Mouse (Mus musculus) forebrain, embryonic 12.5 days (tissue): Measurements from ENCODE around the gene Gm10577. TPM values are rescaled to one million over a fixed set of nuclear protein-coding genes. Genes with fewer than 3 reads are reported as not detected.
A peak's percentile ranks its signal among the peaks of the same experiment; 100 is the strongest.

Experiments used
- ATAC-seq: fragments of 200-750 bp; cut with Nextera tagmentation; 2 replicates; pipeline ENCODE4 v1.8.0; 2017; ENCODE audit warnings: moderate TSS enrichment; ENCODE audit not compliant: low FRiP score
- H3K27ac ChIP-seq: fragments of 300-500 bp; sonication (generic); 2 replicates; pipeline ENCODE4 v1.5.1; 2016; ENCODE audit warnings: mild to moderate bottlenecking
- H3K27me3 ChIP-seq: fragments of 300-500 bp; sonication (generic); 2 replicates; pipeline ENCODE4 v1.6.1; 2016; ENCODE audit warnings: mild to moderate bottlenecking
- H3K36me3 ChIP-seq: fragments of 300-500 bp; sonication (generic); replicated peaks from 2 replicates; pipeline ENCODE4 v1.6.1; 2016; ENCODE audit warnings: mild to moderate bottlenecking
- H3K4me1 ChIP-seq: fragments of 300-500 bp; sonication (generic); 2 replicates; pipeline ENCODE4 v1.6.1; 2016
- H3K4me2 ChIP-seq: fragments of 300-500 bp; sonication (generic); 2 replicates; pipeline ENCODE4 v1.6.1; 2016; ENCODE audit warnings: mild to moderate bottlenecking, moderate library complexity
- H3K4me3 ChIP-seq: fragments of 300-500 bp; sonication (generic); replicated peaks from 2 replicates; pipeline ENCODE4 v1.5.1; 2016; ENCODE audit warnings: mild to moderate bottlenecking
- H3K9ac ChIP-seq: fragments of 300-500 bp; sonication (generic); 2 replicates; pipeline ENCODE4 v1.6.1; 2016; ENCODE audit warnings: mild to moderate bottlenecking
- H3K9me3 ChIP-seq: fragments of 300-500 bp; sonication (generic); 2 replicates; pipeline ENCODE4 v1.6.1; 2016
- WGBS: fragments of 180-500 bp; shearing (Covaris S2); methylation state at CpG from one replicate; pipeline ENCODE4 v1.1.7; 2016; 5-methylcytosine and 5-hydroxymethylcytosine counted together
- polyA plus RNA-seq: library from polyadenylated mRNA; unstranded; fragments of >200 nt; fragmentation: Nextera tagmentation; extraction: Ambion mirVana; gene quantifications from 2 replicates; pipeline ENCODE4 v1.2.1, GENCODE M21; 2016

Gm10577 gene
- not detected in 2 replicates for polyA plus RNA-seq

DNA sequence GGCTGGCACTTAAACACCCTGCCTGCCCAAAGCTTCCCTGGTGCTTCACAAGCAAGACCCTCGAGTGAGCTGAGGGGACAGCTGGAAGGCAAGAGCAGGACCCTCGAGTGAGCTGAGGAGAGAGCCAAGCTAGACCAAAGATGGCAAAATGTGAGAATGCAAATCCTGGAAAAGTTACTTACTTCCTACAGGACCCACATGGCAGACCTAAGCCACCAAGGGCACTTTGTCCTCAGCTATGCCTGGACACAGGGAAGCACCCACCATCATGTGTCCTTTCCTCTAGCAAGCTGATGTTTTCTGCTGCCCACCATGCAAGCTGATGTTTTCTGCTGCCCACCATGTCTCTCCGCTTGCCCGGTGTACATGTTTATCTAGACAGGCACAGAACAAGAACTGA lies at the start of gene Gm10577:
TSS of gene Gm10577 (minus strand) at position 101 of the 400 bp plus-strand sequence.
- Histone ChIP-seq H3K9me3 (peaks cover 9% of the 10 kb centered on the region; the same call in 1 of the 2 replicates), H3K4me1 (no peaks in the 10 kb centered on the region), H3K36me3 (no peaks in the 10 kb centered on the region), H3K9ac (no peak within 1 kb of the TSS), H3K27ac (no peak within 1 kb of the TSS), H3K4me3 (no peak within 1 kb of the TSS), H3K4me2 (no peak within 1 kb of the TSS), H3K27me3 (no peaks in the 10 kb centered on the region)
- WGBS = 85% methylated on average over 4 of the region's 4 CpGs
- ATAC-seq = no peak

DNA sequence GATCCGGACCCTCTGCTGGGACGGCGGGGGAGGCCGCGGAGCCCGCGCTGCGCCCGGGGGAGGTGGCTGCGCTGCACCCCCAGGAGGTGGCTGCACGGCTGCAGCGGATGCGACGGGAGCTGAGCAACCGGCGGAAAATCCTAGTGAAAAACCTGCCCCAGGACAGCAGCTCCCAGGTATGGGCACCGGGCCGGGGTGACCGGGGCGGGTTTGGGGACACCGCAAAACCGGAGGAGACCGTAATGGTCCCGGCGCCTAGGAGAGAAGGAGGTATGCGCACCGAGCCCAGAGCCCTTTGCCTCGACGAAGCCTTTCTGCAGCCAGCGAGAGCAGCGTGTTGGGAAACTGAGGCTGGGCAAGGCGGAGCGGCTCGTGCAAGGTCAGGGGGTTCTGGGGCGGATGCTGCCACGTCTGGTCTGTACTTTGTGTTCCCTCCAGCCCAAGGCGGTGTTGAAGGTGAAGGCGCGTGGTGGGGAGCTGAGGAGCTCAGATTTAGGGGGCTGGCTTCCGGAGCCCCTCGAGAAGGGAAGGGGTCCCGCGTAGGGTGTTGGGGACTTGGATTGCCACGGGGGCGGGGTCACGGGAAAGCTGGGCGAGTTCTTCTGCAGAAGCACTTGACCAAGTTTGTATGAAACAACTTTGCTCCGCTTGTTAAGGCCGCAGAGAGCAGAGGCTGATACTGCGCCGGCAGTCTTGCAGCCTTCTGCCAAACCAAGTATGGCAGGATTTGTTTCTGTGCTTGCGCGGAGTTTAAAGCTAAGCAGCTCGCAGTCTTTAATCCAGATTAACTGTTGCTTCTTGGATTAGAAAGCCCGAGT lies 48.9 kb upstream of the Gm10577 start:
- Histone ChIP-seq H3K9me3 (no peaks in the 10 kb centered on the region), H3K36me3 (no peaks in the 10 kb centered on the region), H3K4me1 (peaks cover 8% of the 10 kb centered on the region; the same call in 1 of the 2 replicates), H3K4me3 (peak overlapping the region; percentile 87), H3K4me2 (peak overlapping the region; percentile 94), H3K27me3 (0 out of 2 replicates have a peak, but pooled peaks cover 12% of the 10 kb centered on the region), H3K9ac (peak overlapping the region; percentile 77), H3K27ac (no peak overlapping the region)
- WGBS = under 1% methylated on average over 55 of the region's 55 CpGs
- ATAC-seq = peak; percentile 69

DNA sequence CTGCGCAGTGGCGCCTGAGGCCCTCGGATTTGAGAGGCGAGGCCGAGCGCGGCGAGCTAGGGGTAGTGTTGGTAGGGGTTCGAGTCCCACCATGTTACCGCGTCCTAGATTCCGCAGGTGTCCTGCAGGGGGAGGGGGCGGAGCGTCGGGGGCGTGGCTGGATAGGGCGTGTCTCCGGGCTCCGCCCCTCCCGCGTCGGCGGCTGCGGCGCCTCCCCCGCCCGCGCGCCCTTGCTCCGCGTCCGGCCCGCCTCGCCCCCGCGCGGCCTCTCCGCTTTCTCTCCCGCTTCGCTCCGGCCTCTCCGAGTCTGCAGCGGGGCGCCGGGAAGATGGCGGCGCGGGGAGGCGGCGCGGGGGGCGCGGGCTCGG lies 48.3 kb upstream of the Gm10577 start, which contains the start of gene Raver2:
TSS of gene Raver2 (plus strand) at position 198 of the 368 bp plus-strand sequence.
- no peak within 1 kb of the TSS for H3K27ac ChIP-seq
- no peaks in the 10 kb centered on the region for H3K36me3 ChIP-seq
- peak within 1 kb of the TSS; percentile 94 for H3K4me2 ChIP-seq
- 0 out of 2 replicates have a peak, but pooled peaks cover 12% of the 10 kb centered on the region for H3K27me3 ChIP-seq
- H3K4me3 ChIP-seq = peak within 1 kb of the TSS; percentile 87
- H3K9me3 ChIP-seq = no peaks in the 10 kb centered on the region
- peak within 1 kb of the TSS; percentile 77 for H3K9ac ChIP-seq
- ATAC-seq = peak; percentile 91
- peaks cover 8% of the 10 kb centered on the region; the same call in 1 of the 2 replicates for H3K4me1 ChIP-seq
- 1% methylated on average over 46 of the region's 54 CpGs for whole genome bisulfite sequencing

DNA sequence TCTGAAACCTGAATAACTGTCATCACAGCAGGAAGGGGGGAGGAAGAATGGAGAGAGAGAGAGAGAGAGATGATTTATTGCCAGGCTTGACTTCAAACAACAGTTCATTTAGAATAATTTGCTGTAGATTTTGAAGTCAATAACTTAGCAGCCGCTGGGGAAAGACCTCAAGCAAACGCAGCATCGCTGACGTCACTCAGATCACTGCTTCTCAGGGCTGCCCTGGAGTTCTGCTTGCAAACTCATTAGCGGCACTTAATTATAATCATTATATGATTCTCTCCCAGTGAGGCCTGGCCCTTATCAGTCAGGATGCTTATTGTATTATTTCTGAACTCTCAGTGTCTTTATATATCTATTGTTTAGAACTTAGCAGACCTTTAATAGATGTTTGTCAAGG lies 45.9 kb upstream of the Gm10577 start:
- no peak for ATAC-seq
- WGBS = 37% methylated on average over 5 of the region's 5 CpGs
- Histone ChIP-seq H3K27ac (no peak overlapping the region), H3K9me3 (no peaks in the 10 kb centered on the region; the same call in 1 of the 2 replicates), H3K4me3 (no peak overlapping the region), H3K4me1 (peaks cover 8% of the 10 kb centered on the region; the same call in 1 of the 2 replicates), H3K27me3 (0 out of 2 replicates have a peak, but pooled peaks cover 12% of the 10 kb centered on the region), H3K9ac (no peak overlapping the region), H3K4me2 (no peak overlapping the region), H3K36me3 (no peaks in the 10 kb centered on the region)

DNA sequence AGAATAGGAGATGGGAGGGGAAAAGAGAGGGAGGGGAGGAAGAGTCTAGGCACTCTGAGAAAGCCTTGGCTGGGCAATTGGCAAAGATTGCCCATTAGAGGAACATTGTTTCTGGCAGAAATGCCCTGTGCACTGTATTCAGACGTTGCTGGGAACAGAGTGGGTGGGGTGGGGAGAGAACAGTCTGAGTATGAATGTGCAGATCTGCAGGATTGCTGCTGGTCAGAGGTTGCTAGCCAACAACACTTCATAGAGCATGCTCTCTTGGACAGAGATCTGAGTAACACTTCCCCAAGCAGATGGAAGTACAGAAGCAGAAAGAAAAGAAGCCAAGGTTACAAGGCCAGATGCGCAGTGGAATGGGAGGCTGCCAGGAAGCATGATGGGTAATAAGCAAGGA lies 41.6 kb upstream of the Gm10577 start:
- no peaks in the 10 kb centered on the region; the same call in 1 of the 2 replicates for H3K9me3 ChIP-seq
- no peak for ATAC-seq

DNA sequence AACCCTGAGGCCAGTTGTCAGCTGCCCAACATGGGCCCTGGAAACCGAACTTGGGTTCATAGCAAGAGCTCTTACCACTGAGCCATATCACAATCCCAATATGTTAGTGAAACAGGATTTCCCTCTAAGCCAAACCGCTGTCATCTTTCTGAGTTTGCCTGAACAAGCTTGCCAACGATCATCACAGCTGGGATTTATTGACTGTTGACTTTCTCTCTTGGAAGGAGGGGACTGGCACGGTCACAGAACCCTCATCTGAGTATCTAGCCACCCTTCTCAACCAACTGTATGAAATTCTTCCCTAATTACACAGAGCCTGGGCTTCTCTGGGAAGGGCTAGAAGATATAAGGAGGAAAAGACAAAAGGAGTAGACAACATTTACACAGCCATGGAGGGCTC lies 26.1 kb upstream of the Gm10577 start:
- H3K27me3 ChIP-seq = no peaks in the 10 kb centered on the region
- ATAC-seq = no peak
- no peak overlapping the region for H3K27ac ChIP-seq
- H3K4me1 ChIP-seq = no peaks in the 10 kb centered on the region
- 84% methylated on average over 4 of the region's 4 CpGs for WGBS
- no peak overlapping the region for H3K4me2 ChIP-seq
- H3K36me3 ChIP-seq = no peaks in the 10 kb centered on the region
- H3K9me3 ChIP-seq = no peaks in the 10 kb centered on the region
- H3K9ac ChIP-seq = no peak overlapping the region
- no peak overlapping the region for H3K4me3 ChIP-seq

More for the DNA sequence above, 41.6 kb upstream of the Gm10577 start:
- Histone ChIP-seq H3K4me2 (no peak overlapping the region), H3K36me3 (no peaks in the 10 kb centered on the region), H3K4me1 (no peaks in the 10 kb centered on the region), H3K4me3 (no peak overlapping the region), H3K9ac (no peak overlapping the region), H3K27ac (no peak overlapping the region), H3K27me3 (no peaks in the 10 kb centered on the region)
- WGBS = 88% methylated on average over 2 of the region's 2 CpGs

DNA sequence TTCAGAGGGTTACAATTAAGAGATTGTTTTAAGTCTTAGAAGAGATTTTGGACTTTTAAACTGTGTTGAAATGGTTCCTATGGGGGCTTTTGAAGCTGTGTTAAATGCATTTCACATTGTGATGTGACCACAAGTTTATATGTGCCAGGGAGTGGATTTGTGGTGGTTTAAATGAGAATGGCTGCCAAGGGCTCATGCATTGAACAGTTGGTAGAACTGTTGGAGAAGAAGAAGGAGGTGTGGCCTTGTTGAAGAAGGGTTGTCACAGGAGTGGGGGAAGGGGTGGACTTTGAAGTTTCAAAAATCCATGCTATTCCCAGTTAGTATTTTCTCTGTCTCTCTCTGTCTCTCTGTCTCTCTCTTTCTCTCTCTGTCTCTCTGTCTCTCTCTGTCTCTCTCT lies 23.7 kb upstream of the Gm10577 start:
- Histone ChIP-seq H3K4me1 (no peaks in the 10 kb centered on the region), H3K27me3 (no peaks in the 10 kb centered on the region), H3K36me3 (no peaks in the 10 kb centered on the region), H3K9ac (no peak overlapping the region), H3K27ac (no peak overlapping the region), H3K4me3 (no peak overlapping the region), H3K9me3 (no peaks in the 10 kb centered on the region), H3K4me2 (no peak overlapping the region)
- no peak for ATAC-seq

DNA sequence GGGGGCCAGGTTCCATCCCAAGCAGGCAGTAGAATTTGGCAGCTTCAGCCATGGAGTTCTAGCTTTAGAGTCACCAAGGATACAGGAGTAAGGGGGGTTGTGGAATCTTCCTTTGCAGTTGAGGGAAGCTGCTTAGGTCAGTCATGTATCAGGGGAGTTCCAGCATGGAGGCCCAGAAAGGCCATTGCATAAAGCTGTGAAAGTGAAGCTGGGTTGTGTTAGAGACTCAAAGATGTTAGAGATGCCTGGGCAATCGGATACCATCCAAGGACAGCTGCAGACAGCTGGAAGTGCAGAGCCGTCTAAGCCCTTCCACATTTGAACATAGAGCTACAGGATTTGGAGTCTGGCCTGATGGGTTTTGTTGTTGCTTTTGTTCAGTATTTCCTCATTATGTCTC lies 23.2 kb upstream of the Gm10577 start:
- H3K9ac ChIP-seq = no peak overlapping the region
- H3K4me2 ChIP-seq = no peak overlapping the region
- 92% methylated on average over 2 of the region's 2 CpGs for WGBS
- H3K4me3 ChIP-seq = no peak overlapping the region
- no peaks in the 10 kb centered on the region for H3K4me1 ChIP-seq
- H3K9me3 ChIP-seq = no peaks in the 10 kb centered on the region
- no peak overlapping the region for H3K27ac ChIP-seq
- H3K36me3 ChIP-seq = no peaks in the 10 kb centered on the region
- no peaks in the 10 kb centered on the region for H3K27me3 ChIP-seq
- ATAC-seq = no peak

DNA sequence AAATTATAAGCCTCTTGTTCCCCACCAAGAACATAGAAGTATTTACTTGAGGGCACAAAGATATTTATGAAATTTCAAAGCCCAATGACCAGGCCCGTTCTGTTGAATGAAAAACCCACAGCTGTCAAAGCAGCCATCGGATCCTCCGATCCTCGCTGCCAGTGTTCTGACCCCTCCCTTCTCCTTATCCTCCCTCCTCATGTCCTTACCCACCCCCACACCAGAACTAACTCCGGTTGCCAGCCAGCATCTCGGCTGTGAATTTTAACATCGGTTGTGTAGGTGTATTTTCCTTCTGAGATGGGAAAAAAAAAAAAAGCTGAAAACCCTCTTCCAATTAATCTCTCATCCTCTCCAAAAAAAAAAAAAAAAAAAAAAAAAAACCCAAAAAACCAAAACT lies 16.7 kb upstream of the Gm10577 start:
- no peak for ATAC-seq
- no peaks in the 10 kb centered on the region for H3K36me3 ChIP-seq
- H3K27me3 ChIP-seq = no peaks in the 10 kb centered on the region
- no peak overlapping the region for H3K4me2 ChIP-seq
- no peaks in the 10 kb centered on the region for H3K9me3 ChIP-seq
- 76% methylated on average over 7 of the region's 7 CpGs for WGBS
- H3K4me1 ChIP-seq = no peaks in the 10 kb centered on the region
- H3K9ac ChIP-seq = no peak overlapping the region
- no peak overlapping the region for H3K27ac ChIP-seq
- H3K4me3 ChIP-seq = no peak overlapping the region

DNA sequence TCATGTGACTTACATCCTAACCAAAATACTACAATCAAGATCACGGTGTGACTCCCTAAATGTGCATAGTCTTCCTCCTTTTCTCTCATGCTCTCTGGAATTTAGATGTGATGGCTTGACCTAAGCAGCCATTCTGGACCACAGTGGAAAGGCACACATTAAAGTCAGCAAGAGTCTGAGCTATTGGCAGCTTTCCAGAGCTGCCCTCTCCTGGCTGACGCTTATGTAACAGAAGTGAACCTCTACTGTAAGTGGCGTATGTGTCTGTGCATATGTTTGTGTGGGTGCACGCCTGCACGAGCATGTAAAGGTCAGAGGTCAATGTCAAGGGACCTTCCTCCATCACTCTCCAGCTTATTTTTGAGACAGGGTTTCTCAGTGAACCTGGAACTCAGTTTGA lies 14.6 kb upstream of the Gm10577 start:
- no peak for ATAC-seq
- WGBS = 85% methylated on average over 5 of the region's 5 CpGs
- H3K9ac ChIP-seq = no peak overlapping the region

DNA sequence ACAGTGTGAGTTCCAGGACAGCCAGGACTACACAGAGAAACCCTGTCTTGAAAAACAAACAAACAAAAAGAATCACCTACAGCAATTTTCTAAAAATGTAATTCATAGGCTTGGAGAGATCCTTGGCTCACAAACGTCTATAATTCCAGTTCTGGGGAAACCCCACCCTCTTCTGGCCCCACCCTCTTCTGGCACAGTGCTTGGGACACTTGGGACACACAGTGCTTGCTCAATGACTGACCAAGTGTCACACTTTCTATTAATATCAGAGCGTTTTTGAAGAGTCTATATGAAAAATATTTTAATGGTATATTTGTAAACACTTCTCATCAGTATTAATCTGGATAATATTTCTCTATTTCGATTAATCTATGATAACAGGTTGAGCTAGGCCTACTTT lies 12.6 kb upstream of the Gm10577 start:
- Histone ChIP-seq H3K27ac (no peak overlapping the region), H3K4me3 (no peak overlapping the region), H3K4me1 (no peaks in the 10 kb centered on the region), H3K9me3 (no peaks in the 10 kb centered on the region), H3K36me3 (no peaks in the 10 kb centered on the region), H3K9ac (no peak overlapping the region), H3K27me3 (no peaks in the 10 kb centered on the region), H3K4me2 (no peak overlapping the region)
- no peak for ATAC-seq
- WGBS = 74% methylated on average over 3 of the region's 3 CpGs

More for the DNA sequence above, 14.6 kb upstream of the Gm10577 start:
- no peak overlapping the region for H3K4me2 ChIP-seq
- H3K9me3 ChIP-seq = no peaks in the 10 kb centered on the region
- H3K27ac ChIP-seq = no peak overlapping the region
- no peaks in the 10 kb centered on the region for H3K4me1 ChIP-seq
- no peak overlapping the region for H3K4me3 ChIP-seq
- H3K27me3 ChIP-seq = no peaks in the 10 kb centered on the region
- no peaks in the 10 kb centered on the region for H3K36me3 ChIP-seq

DNA sequence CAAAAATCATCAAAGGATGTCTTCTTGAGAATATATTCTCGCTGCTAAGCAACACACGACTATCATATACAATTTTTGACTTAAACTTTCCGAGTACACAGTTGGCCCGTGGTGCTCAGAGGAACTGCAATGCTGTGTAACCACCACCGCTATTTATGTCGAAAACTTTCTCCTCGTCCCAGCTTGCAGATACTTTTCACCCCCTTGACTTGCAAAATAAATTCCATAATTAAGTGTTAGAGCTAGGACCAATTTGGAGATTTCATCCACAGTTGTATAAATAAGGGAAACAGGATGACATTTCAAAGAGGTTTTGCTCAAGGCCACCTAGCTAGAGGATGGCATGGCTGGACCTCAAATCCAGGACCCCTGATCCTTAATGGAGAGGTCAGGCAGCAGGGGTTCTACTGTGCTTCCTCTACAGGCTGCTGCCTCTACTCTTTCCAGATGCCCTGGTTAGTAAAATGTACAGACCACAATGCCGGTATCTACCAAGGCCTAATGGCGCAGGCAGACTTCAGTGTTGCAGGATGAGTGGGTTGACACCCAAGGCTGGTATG lies 7.4 kb upstream of the Gm10577 start:
- Histone ChIP-seq H3K4me3 (no peak overlapping the region), H3K36me3 (no peaks in the 10 kb centered on the region), H3K27ac (no peak overlapping the region), H3K27me3 (no peaks in the 10 kb centered on the region), H3K4me2 (no peak overlapping the region), H3K4me1 (no peaks in the 10 kb centered on the region), H3K9me3 (peaks cover 6% of the 10 kb centered on the region; the same call in 1 of the 2 replicates), H3K9ac (no peak overlapping the region)
- WGBS = 92% methylated on average over 9 of the region's 9 CpGs
- ATAC-seq = no peak
